Mouse (Mus musculus): ENCODE data around the gene Kirrel.

- TF ChIP-seq CTCF (IDR thresholded peaks at IDR 0.05; ENCODE audit: low read depth) (no peak), EP300 (optimal IDR thresholded peaks at IDR 0.05) (no peak)
Measured at GRCm38 (mm10) chr3:87047801-87048200, 126.7 kb downstream of the Kirrel start.

All from stomach, postnatal 0 days (tissue).